Mouse (Mus musculus): Measurements from ENCODE around the gene Cdh24. TPM values are rescaled to one million over a fixed set of nuclear protein-coding genes. Genes with fewer than 3 reads are reported as not detected.
A peak's percentile ranks its signal among the peaks of the same experiment; 100 is the strongest.

The Cdh24 gene
- polyA plus RNA-seq, 1 experiment = 138 TPM

GRCm38 (mm10) chr14:54653496-54653895 lies 12.3 kb upstream of the Cdh24 start:
- WGBS = 1% methylated on average over 12 of the region's 12 CpGs
- H3K27me3 ChIP-seq (ENCODE audit: control insufficient read depth, insufficient read depth, low read length) = no peaks in the 10 kb centered on the region
- DNase-seq = peak; percentile 86
- H3K4me3 ChIP-seq (ENCODE audit: control insufficient read depth, insufficient read depth, low read length) = peak overlapping the region; percentile 83
- TF ChIP-seq POLR2A (IDR thresholded peaks at IDR 0.05; ENCODE audit: control insufficient read depth, extremely low read depth, insufficient read depth, low read length, poor library complexity) (peak; percentile 48; the same call in 1 of the 2 replicates), CTCF (IDR thresholded peaks at IDR 0.05; ENCODE audit: borderline replicate concordance, control insufficient read depth, extremely low read depth, insufficient read depth, low read length, poor library complexity) (0 out of 2 replicates have a peak, but pooled peaks have one; percentile 17)
- peaks cover 7% of the 10 kb centered on the region for H3K4me1 ChIP-seq (replicated peaks; ENCODE audit: control insufficient read depth, insufficient read depth, low read length)
- H3K36me3 ChIP-seq (ENCODE audit: control insufficient read depth, insufficient read depth, low read length) = peaks cover 49% of the 10 kb centered on the region
- peak overlapping the region; percentile 78 for H3K27ac ChIP-seq (ENCODE audit: control insufficient read depth, insufficient read depth, low read length)

GRCm38 (mm10) chr14:54652787-54653186 lies 11.6 kb upstream of the Cdh24 start:
- Histone ChIP-seq H3K27ac (ENCODE audit: control insufficient read depth, insufficient read depth, low read length) (peak overlapping the region; percentile 78; the same call in 1 of the 2 replicates), H3K4me3 (ENCODE audit: control insufficient read depth, insufficient read depth, low read length) (peak overlapping the region; percentile 31), H3K27me3 (ENCODE audit: control insufficient read depth, insufficient read depth, low read length) (no peaks in the 10 kb centered on the region), H3K4me1 (replicated peaks; ENCODE audit: control insufficient read depth, insufficient read depth, low read length) (peaks cover 7% of the 10 kb centered on the region), H3K36me3 (ENCODE audit: control insufficient read depth, insufficient read depth, low read length) (peaks cover 45% of the 10 kb centered on the region)
- TF ChIP-seq POLR2A (IDR thresholded peaks at IDR 0.05; ENCODE audit: control insufficient read depth, extremely low read depth, insufficient read depth, low read length, poor library complexity) (no peak), CTCF (IDR thresholded peaks at IDR 0.05; ENCODE audit: borderline replicate concordance, control insufficient read depth, extremely low read depth, insufficient read depth, low read length, poor library complexity) (no peak)
- no peak for DNase-seq
- WGBS = 4% methylated on average over 6 of the region's 7 CpGs

GRCm38 (mm10) chr14:54651556-54651955 lies 10.4 kb upstream of the Cdh24 start:
- peaks cover 7% of the 10 kb centered on the region for H3K4me1 ChIP-seq (replicated peaks; ENCODE audit: control insufficient read depth, insufficient read depth, low read length)
- no peak for DNase-seq
- TF ChIP-seq CTCF (IDR thresholded peaks at IDR 0.05; ENCODE audit: borderline replicate concordance, control insufficient read depth, extremely low read depth, insufficient read depth, low read length, poor library complexity) (no peak), POLR2A (IDR thresholded peaks at IDR 0.05; ENCODE audit: control insufficient read depth, extremely low read depth, insufficient read depth, low read length, poor library complexity) (no peak)
- WGBS = 95% methylated on average over 4 of the region's 4 CpGs
- H3K27me3 ChIP-seq (ENCODE audit: control insufficient read depth, insufficient read depth, low read length) = no peaks in the 10 kb centered on the region
- no peak overlapping the region for H3K4me3 ChIP-seq (ENCODE audit: control insufficient read depth, insufficient read depth, low read length)
- H3K36me3 ChIP-seq (ENCODE audit: control insufficient read depth, insufficient read depth, low read length) = peaks cover 44% of the 10 kb centered on the region
- no peak overlapping the region for H3K27ac ChIP-seq (ENCODE audit: control insufficient read depth, insufficient read depth, low read length)

- H3K27me3 ChIP-seq (ENCODE audit: control insufficient read depth, insufficient read depth, low read length) = no peaks in the 10 kb centered on the region
- H3K27ac ChIP-seq (ENCODE audit: control insufficient read depth, insufficient read depth, low read length) = no peak overlapping the region
- peak; percentile 88 for DNase-seq
- peaks cover 44% of the 10 kb centered on the region for H3K36me3 ChIP-seq (ENCODE audit: control insufficient read depth, insufficient read depth, low read length)
- no peak overlapping the region for H3K4me3 ChIP-seq (ENCODE audit: control insufficient read depth, insufficient read depth, low read length)
- H3K4me1 ChIP-seq (replicated peaks; ENCODE audit: control insufficient read depth, insufficient read depth, low read length) = peaks cover 7% of the 10 kb centered on the region
- TF ChIP-seq CTCF (IDR thresholded peaks at IDR 0.05; ENCODE audit: borderline replicate concordance, control insufficient read depth, extremely low read depth, insufficient read depth, low read length, poor library complexity) (no peak), POLR2A (IDR thresholded peaks at IDR 0.05; ENCODE audit: control insufficient read depth, extremely low read depth, insufficient read depth, low read length, poor library complexity) (no peak)
- WGBS = 71% methylated on average over 23 of the region's 23 CpGs
Observed at GRCm38 (mm10) chr14:54650621-54651454, 9.7 kb upstream of the Cdh24 start.

- TF ChIP-seq POLR2A (IDR thresholded peaks at IDR 0.05; ENCODE audit: control insufficient read depth, extremely low read depth, insufficient read depth, low read length, poor library complexity) = no peak
- no peak for TF ChIP-seq CTCF (IDR thresholded peaks at IDR 0.05; ENCODE audit: borderline replicate concordance, control insufficient read depth, extremely low read depth, insufficient read depth, low read length, poor library complexity)
- Histone ChIP-seq H3K27me3 (ENCODE audit: control insufficient read depth, insufficient read depth, low read length) (no peaks in the 10 kb centered on the region; the same call in 1 of the 2 replicates), H3K4me1 (replicated peaks; ENCODE audit: control insufficient read depth, insufficient read depth, low read length) (peaks cover 6% of the 10 kb centered on the region), H3K36me3 (ENCODE audit: control insufficient read depth, insufficient read depth, low read length) (peaks cover 69% of the 10 kb centered on the region), H3K27ac (ENCODE audit: control insufficient read depth, insufficient read depth, low read length) (no peak overlapping the region), H3K4me3 (ENCODE audit: control insufficient read depth, insufficient read depth, low read length) (no peak overlapping the region)
- no peak for DNase-seq
- over 99% methylated on average over 4 of the region's 4 CpGs for WGBS
Observed at GRCm38 (mm10) chr14:54647900-54648299, 6.7 kb upstream of the Cdh24 start.

GRCm38 (mm10) chr14:54646898-54647636 lies 5.9 kb upstream of the Cdh24 start:
- TF ChIP-seq CTCF (IDR thresholded peaks at IDR 0.05; ENCODE audit: borderline replicate concordance, control insufficient read depth, extremely low read depth, insufficient read depth, low read length, poor library complexity) = no peak
- TF ChIP-seq POLR2A (IDR thresholded peaks at IDR 0.05; ENCODE audit: control insufficient read depth, extremely low read depth, insufficient read depth, low read length, poor library complexity) = no peak
- Histone ChIP-seq H3K4me1 (replicated peaks; ENCODE audit: control insufficient read depth, insufficient read depth, low read length) (peaks cover 2% of the 10 kb centered on the region; the same call in 1 of the 2 replicates), H3K36me3 (ENCODE audit: control insufficient read depth, insufficient read depth, low read length) (peaks cover 77% of the 10 kb centered on the region), H3K27me3 (ENCODE audit: control insufficient read depth, insufficient read depth, low read length) (no peaks in the 10 kb centered on the region; the same call in 1 of the 2 replicates), H3K4me3 (ENCODE audit: control insufficient read depth, insufficient read depth, low read length) (no peak overlapping the region), H3K27ac (ENCODE audit: control insufficient read depth, insufficient read depth, low read length) (no peak overlapping the region)
- DNase-seq = no peak
- 96% methylated on average over 8 of the region's 8 CpGs for WGBS
